Mouse (Mus musculus): ENCODE measurements at regions not wholly inside any gene's neighbourhood (a gene's known extent, or its start where the extent isn't known, plus 50 kb on each side); places are given as distances from the start of the nearest gene placed in this dataset.

- no peak for TF ChIP-seq CTCF (IDR thresholded peaks at IDR 0.05)
- no peak for TF ChIP-seq EP300 (IDR thresholded peaks at IDR 0.05)
Observed at GRCm38 (mm10) chr2:131663199-131663809, 101.2 kb upstream of the Adra1d start.

All from lung, postnatal 0 days (tissue).